Mouse (Mus musculus) limb, embryonic 13.5 days (tissue): ENCODE results near the gene 9430097D07Rik. TPM values are rescaled to one million over a fixed set of nuclear protein-coding genes. Genes with fewer than 3 reads are reported as not detected.

ENCODE experiments used
- ATAC-seq: fragments of 200-750 bp; cut with Nextera tagmentation; 2 replicates; pipeline ENCODE4 v1.8.0; 2017; ENCODE audit warnings: low read depth, moderate number of reproducible peaks, moderate TSS enrichment; ENCODE audit not compliant: low FRiP score
- H3K27ac ChIP-seq: fragments of 300-500 bp; sonication (generic); 2 replicates; pipeline ENCODE4 v1.5.1; 2015; ENCODE audit warnings: inconsistent platforms, mild to moderate bottlenecking, moderate library complexity
- H3K27me3 ChIP-seq: fragments of 300-500 bp; sonication (generic); 2 replicates; pipeline ENCODE4 v1.6.1; 2015; ENCODE audit warnings: mild to moderate bottlenecking, inconsistent platforms
- H3K36me3 ChIP-seq: fragments of 300-500 bp; sonication (generic); 2 replicates; pipeline ENCODE4 v1.6.1; 2015; ENCODE audit warnings: inconsistent platforms, mild to moderate bottlenecking, moderate library complexity
- H3K4me1 ChIP-seq: fragments of 300-500 bp; sonication (generic); 2 replicates; pipeline ENCODE4 v1.6.1; 2015; ENCODE audit warnings: inconsistent platforms
- H3K4me2 ChIP-seq: fragments of 300-500 bp; sonication (generic); replicated peaks from 2 replicates; pipeline ENCODE4 v1.6.1; 2015; ENCODE audit warnings: inconsistent platforms, mild to moderate bottlenecking, moderate library complexity
- H3K4me3 ChIP-seq: fragments of 300-500 bp; sonication (generic); 2 replicates; pipeline ENCODE4 v1.5.1; 2015; ENCODE audit warnings: moderate library complexity, mild to moderate bottlenecking, inconsistent platforms
- H3K9ac ChIP-seq: fragments of 300-500 bp; sonication (generic); 2 replicates; pipeline ENCODE4 v1.6.1; 2015; ENCODE audit warnings: mild to moderate bottlenecking, inconsistent platforms
- H3K9me3 ChIP-seq: fragments of 300-500 bp; sonication (generic); 2 replicates; pipeline ENCODE4 v1.6.1; 2016; ENCODE audit warnings: inconsistent platforms
- WGBS: fragments of 180-500 bp; shearing (Covaris S2); methylation state at CpG from one replicate; pipeline ENCODE4 v1.1.7; 2015; 5-methylcytosine and 5-hydroxymethylcytosine counted together
- polyA plus RNA-seq: library from polyadenylated mRNA; unstranded; fragments of >200 nt; fragmentation: Nextera tagmentation; extraction: Ambion mirVana; gene quantifications from 2 replicates; pipeline ENCODE4 v1.2.1, GENCODE M21; 2015

The 9430097D07Rik gene
- polyA plus RNA-seq, 1 experiment from 2014 or later, result 0.19 TPM

GRCm38 (mm10) chr2:32551236-32551635 is 24.2 kb downstream of the 9430097D07Rik start:
- Histone ChIP-seq H3K27ac (no peak overlapping the region), H3K36me3 (peaks cover 4% of the 10 kb centered on the region; the same call in 1 of the 2 replicates), H3K9me3 (no peaks in the 10 kb centered on the region), H3K9ac (no peak overlapping the region), H3K4me1 (peaks cover 37% of the 10 kb centered on the region), H3K27me3 (no peaks in the 10 kb centered on the region), H3K4me3 (no peak overlapping the region), H3K4me2 (no peak overlapping the region)
- 69% methylated on average over 5 of the region's 5 CpGs for WGBS
- no peak for ATAC-seq

DNA sequence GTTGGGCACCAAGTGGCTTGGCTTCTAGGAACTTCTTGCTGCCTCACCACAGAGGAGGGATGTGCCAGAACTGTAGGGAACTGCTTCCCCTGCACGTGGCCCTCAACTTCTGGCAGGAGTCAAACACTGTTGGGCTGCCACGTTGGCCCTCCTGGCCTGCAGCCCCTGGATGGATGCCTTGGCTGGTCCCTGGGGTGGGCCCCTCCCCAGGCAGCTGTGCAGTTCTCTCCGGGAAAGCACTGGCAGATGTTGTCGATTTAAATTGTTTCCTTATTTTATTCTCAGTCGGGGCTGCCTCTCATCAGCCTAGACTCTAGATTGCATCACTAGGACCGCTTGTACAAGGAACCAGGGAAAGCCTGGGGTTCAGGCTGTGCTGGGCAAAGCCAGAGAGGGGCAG is 25.7 kb downstream of the 9430097D07Rik start:
- peak overlapping the region; percentile 74 for H3K27ac ChIP-seq
- H3K9ac ChIP-seq, result no peak overlapping the region
- H3K4me2 ChIP-seq, result no peak overlapping the region
- no peaks in the 10 kb centered on the region for H3K27me3 ChIP-seq
- peaks cover 16% of the 10 kb centered on the region for H3K36me3 ChIP-seq
- WGBS, result 33% methylated on average over 6 of the region's 6 CpGs
- peak; percentile 48; the same call in 1 of the 2 replicates for ATAC-seq
- H3K9me3 ChIP-seq, result no peaks in the 10 kb centered on the region
- no peak overlapping the region for H3K4me3 ChIP-seq
- H3K4me1 ChIP-seq, result peaks cover 26% of the 10 kb centered on the region

- Histone ChIP-seq H3K36me3 (peaks cover 20% of the 10 kb centered on the region), H3K27me3 (no peaks in the 10 kb centered on the region), H3K4me3 (no peak overlapping the region), H3K27ac (peak overlapping the region; percentile 74; the same call in 1 of the 2 replicates), H3K9ac (no peak overlapping the region), H3K4me2 (no peak overlapping the region), H3K9me3 (no peaks in the 10 kb centered on the region), H3K4me1 (peaks cover 26% of the 10 kb centered on the region)
- no peak for ATAC-seq
- 72% methylated on average over 9 of the region's 9 CpGs for WGBS
These were observed 26.3 kb downstream of the 9430097D07Rik start for GRCm38 (mm10) chr2:32549171-32549570.

DNA sequence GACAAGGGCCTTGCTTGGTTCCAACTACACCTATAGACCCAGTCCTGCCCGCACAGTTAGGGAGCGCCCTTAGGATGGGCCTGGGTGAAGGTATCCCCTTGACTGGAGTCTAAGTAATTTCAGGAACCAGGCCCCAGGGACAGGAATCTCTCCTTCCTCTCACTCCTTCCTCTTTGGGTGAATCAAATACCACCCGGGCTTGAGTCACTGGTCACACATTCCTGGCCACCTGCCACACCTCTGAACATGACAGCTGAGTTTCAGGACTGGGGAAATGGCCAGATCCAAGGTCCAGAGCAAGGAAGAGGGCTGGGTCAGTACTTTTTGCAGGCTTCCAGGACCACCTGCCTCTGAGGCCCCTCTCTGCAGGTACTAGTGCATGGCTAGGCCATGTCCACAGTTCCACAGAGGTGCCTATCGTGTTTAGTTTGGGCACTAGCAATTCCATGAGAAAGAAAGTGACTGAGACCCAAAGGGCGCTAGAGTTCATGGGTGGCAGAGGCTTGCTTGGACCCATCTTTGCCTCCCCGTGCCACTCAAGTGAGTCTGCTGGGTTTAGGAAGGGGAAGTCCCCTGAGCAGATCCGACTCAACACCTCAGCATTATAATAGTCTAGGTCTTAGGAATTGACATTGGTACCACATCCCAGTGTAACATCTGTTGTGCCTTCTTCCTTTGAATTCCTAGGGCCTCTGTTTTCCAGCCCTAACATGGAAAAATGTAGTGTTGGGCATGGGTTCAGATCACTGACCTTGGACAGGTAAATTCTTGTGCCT is 27.3 kb downstream of the 9430097D07Rik start:
- Histone ChIP-seq H3K27ac (no peak overlapping the region), H3K27me3 (no peaks in the 10 kb centered on the region), H3K4me2 (no peak overlapping the region), H3K9me3 (no peaks in the 10 kb centered on the region), H3K4me3 (no peak overlapping the region), H3K9ac (no peak overlapping the region), H3K4me1 (peaks cover 27% of the 10 kb centered on the region), H3K36me3 (peaks cover 23% of the 10 kb centered on the region)
- ATAC-seq, result no peak
- WGBS, result 96% methylated on average over 7 of the region's 7 CpGs

GRCm38 (mm10) chr2:32547380-32547779 is 28.1 kb downstream of the 9430097D07Rik start:
- Histone ChIP-seq H3K9ac (no peak overlapping the region), H3K4me1 (peaks cover 35% of the 10 kb centered on the region), H3K27ac (no peak overlapping the region), H3K4me2 (no peak overlapping the region), H3K27me3 (no peaks in the 10 kb centered on the region), H3K9me3 (no peaks in the 10 kb centered on the region), H3K36me3 (peaks cover 23% of the 10 kb centered on the region), H3K4me3 (no peak overlapping the region)
- no peak for ATAC-seq
- WGBS, result 89% methylated on average over 5 of the region's 5 CpGs

DNA sequence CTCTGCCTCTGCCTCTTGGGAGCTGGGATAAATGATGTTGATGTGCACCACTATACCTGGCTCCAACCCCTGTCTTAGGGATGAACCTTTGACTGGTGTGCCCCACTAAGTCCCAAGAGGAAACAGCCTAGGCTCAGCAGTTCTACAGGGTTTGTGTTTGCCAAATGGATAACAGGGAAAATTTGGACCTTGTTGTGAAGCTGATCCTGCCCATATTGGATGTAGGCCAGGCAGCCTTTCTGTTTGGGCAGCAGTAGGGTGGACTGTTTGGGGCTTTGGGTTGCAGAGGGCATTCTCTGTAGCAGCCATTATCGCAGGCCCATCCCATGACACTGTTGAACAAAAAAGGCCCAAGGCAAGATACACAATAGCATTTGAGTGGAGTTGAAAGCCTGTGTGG is 28.5 kb downstream of the 9430097D07Rik start:
- H3K4me2 ChIP-seq, result no peak overlapping the region
- no peak overlapping the region for H3K9ac ChIP-seq
- H3K36me3 ChIP-seq, result peaks cover 23% of the 10 kb centered on the region
- H3K4me3 ChIP-seq, result no peak overlapping the region
- no peak overlapping the region for H3K27ac ChIP-seq
- no peaks in the 10 kb centered on the region for H3K27me3 ChIP-seq
- WGBS, result 91% methylated on average over 1 of the region's 1 CpGs
- H3K4me1 ChIP-seq, result peaks cover 39% of the 10 kb centered on the region
- no peak for ATAC-seq
- no peaks in the 10 kb centered on the region for H3K9me3 ChIP-seq

GRCm38 (mm10) chr2:32543031-32543449 is 32.4 kb downstream of the 9430097D07Rik start:
- Histone ChIP-seq H3K36me3 (peaks cover 23% of the 10 kb centered on the region), H3K4me3 (no peak overlapping the region), H3K4me1 (peaks cover 52% of the 10 kb centered on the region), H3K27me3 (no peaks in the 10 kb centered on the region), H3K9ac (no peak overlapping the region), H3K27ac (no peak overlapping the region), H3K9me3 (no peaks in the 10 kb centered on the region), H3K4me2 (no peak overlapping the region)
- 84% methylated on average over 3 of the region's 3 CpGs for WGBS
- ATAC-seq, result no peak; the same call in 1 of the 2 replicates

DNA sequence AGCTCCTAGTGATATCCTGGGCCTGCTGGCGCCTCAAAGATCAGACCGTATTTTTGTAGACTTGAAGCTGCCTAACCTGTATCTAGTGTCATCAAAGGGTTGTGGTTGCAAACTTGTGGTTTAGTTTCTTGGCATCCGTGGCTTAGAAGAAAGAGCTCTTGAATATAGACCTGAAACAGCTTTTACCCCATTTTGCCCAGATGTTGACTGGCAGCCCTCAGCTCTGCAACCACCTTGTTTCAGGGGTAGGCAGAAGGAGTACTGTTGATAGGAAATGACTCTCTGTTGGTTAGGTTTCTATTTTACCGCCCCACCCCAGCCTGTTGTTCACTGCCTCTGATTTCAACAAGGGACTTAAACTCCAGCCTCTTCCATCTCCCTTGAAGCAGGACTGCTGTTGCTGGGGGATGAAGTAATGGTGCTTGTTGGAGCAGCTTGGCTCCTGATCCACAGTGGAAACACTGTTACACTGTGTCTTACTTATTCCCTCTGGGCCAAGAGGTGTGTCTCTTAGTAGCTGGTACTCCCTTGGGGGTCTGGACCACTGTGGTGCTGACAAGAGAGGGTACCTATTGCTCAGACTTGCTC is 33.4 kb downstream of the 9430097D07Rik start:
- no peak for ATAC-seq
- Histone ChIP-seq H3K36me3 (peaks cover 20% of the 10 kb centered on the region), H3K4me1 (peaks cover 62% of the 10 kb centered on the region), H3K9ac (no peak overlapping the region; the same call in 1 of the 2 replicates), H3K4me2 (no peak overlapping the region), H3K27me3 (no peaks in the 10 kb centered on the region), H3K9me3 (no peaks in the 10 kb centered on the region), H3K4me3 (no peak overlapping the region), H3K27ac (no peak overlapping the region)
- 87% methylated on average over 4 of the region's 4 CpGs for WGBS

DNA sequence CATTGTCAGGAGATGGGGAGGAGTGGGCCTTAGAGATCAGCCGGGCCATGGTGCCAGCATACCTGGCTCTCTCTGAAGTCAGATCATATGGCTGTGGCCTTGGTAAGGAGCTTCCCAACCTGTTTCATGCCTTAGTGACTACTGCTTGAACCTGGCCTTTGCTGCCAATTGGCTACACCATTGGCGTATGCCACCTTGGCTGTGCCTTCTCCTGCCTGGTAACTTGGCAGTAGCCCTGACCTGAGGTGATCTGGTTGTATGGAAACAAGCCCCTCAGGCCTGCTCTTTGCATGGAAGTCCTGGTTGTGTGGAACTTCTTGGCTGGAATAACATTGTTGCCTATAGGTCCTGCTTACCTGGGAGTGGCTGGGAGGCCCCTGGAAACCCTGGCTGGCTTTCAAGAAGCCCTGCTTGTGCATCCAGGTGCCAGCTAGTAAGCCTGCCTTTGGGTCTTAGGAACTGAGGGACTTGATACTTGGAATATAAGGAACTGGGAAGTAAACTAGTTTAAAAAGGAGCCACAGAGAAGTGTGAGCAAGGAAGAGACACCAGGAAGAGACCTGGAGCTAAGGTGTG is 34.1 kb downstream of the 9430097D07Rik start:
- ATAC-seq, result no peak

GRCm38 (mm10) chr2:32539452-32539981 is 36.0 kb downstream of the 9430097D07Rik start:
- Histone ChIP-seq H3K9me3 (no peaks in the 10 kb centered on the region), H3K4me2 (peak overlapping the region; percentile 94), H3K4me1 (peaks cover 74% of the 10 kb centered on the region), H3K36me3 (peaks cover 7% of the 10 kb centered on the region), H3K27me3 (no peaks in the 10 kb centered on the region), H3K27ac (peak overlapping the region; percentile 72), H3K4me3 (no peak overlapping the region), H3K9ac (peak overlapping the region; percentile 46)
- ATAC-seq, result no peak
- 73% methylated on average over 14 of the region's 14 CpGs for WGBS

More for the DNA sequence above, 34.1 kb downstream of the 9430097D07Rik start:
- Histone ChIP-seq H3K9ac (no peak overlapping the region), H3K9me3 (no peaks in the 10 kb centered on the region), H3K27me3 (no peaks in the 10 kb centered on the region), H3K4me1 (peaks cover 68% of the 10 kb centered on the region), H3K4me3 (no peak overlapping the region), H3K4me2 (0 out of 2 replicates have a peak overlapping the region, but pooled peaks have one; percentile 9), H3K36me3 (peaks cover 20% of the 10 kb centered on the region), H3K27ac (no peak overlapping the region)
- WGBS, result 92% methylated on average over 2 of the region's 2 CpGs

DNA sequence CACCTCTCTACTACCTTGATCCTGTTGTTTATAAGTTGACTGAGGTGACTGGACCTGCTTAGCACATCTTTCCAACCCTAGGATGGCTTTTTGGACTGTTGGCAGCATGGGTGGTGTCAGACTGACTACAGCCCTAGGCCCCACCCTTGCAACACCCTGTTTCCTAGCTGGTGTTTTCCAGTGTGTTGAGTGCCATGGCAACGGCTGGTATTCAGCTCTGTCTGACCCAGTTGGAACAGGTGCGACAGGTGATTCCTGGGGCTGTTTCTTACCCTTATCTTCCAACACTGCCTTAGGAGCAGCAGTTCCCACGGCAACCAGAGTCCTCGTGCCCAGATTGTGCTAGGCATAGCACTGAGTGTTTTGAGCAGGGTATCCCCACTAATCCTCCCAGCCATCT is 37.0 kb downstream of the 9430097D07Rik start:
- Histone ChIP-seq H3K36me3 (no peaks in the 10 kb centered on the region), H3K27ac (peak overlapping the region; percentile 72; the same call in 1 of the 2 replicates), H3K9ac (no peak overlapping the region), H3K4me2 (peak overlapping the region; percentile 94), H3K27me3 (no peaks in the 10 kb centered on the region), H3K4me3 (peak overlapping the region; percentile 90; the same call in 1 of the 2 replicates), H3K4me1 (peaks cover 84% of the 10 kb centered on the region), H3K9me3 (no peaks in the 10 kb centered on the region)
- 61% methylated on average over 4 of the region's 4 CpGs for WGBS
- ATAC-seq, result no peak

GRCm38 (mm10) chr2:32537941-32538340 is 37.5 kb downstream of the 9430097D07Rik start:
- WGBS, result 58% methylated on average over 5 of the region's 5 CpGs
- peak overlapping the region; percentile 90 for H3K4me3 ChIP-seq
- no peaks in the 10 kb centered on the region for H3K27me3 ChIP-seq
- no peaks in the 10 kb centered on the region for H3K36me3 ChIP-seq
- H3K9me3 ChIP-seq, result no peaks in the 10 kb centered on the region
- H3K9ac ChIP-seq, result peak overlapping the region; percentile 95
- ATAC-seq, result no peak
- H3K4me2 ChIP-seq, result peak overlapping the region; percentile 94
- H3K4me1 ChIP-seq, result peaks cover 85% of the 10 kb centered on the region
- 0 out of 2 replicates have a peak overlapping the region, but pooled peaks have one; percentile 97 for H3K27ac ChIP-seq
